Mouse (Mus musculus) urinary bladder, postnatal 10 days (tissue): ENCODE measurements around the gene Astn2.

Experiments
- DNase-seq: peaks from one replicate; pipeline ENCODE4 v3.0.0; 2022; ENCODE audit warnings: low spot score

Astn2 gene

GRCm38 (mm10) chr4:65402836-65403634 lies 1001.4 kb downstream of the Astn2 start:
- no peak for DNase-seq

- DNase-seq, result no peak
These were observed 1002.1 kb downstream of the Astn2 start for GRCm38 (mm10) chr4:65402286-65402685.

- DNase-seq, result no peak
These were observed 1005.0 kb downstream of the Astn2 start for GRCm38 (mm10) chr4:65399457-65399856.

- DNase-seq, result no peak
These were observed 1007.6 kb downstream of the Astn2 start for GRCm38 (mm10) chr4:65396806-65397205.

- no peak for DNase-seq
These were observed 1013.4 kb downstream of the Astn2 start for GRCm38 (mm10) chr4:65391001-65391400.

- DNase-seq, result no peak
These were observed 1021.3 kb downstream of the Astn2 start for GRCm38 (mm10) chr4:65383070-65383469.

GRCm38 (mm10) chr4:65379461-65379860 lies 1025.0 kb downstream of the Astn2 start:
- no peak for DNase-seq

- DNase-seq, result no peak
These were observed 1027.8 kb downstream of the Astn2 start for GRCm38 (mm10) chr4:65376571-65376970.

GRCm38 (mm10) chr4:65373841-65374240 lies 1030.6 kb downstream of the Astn2 start:
- DNase-seq, result no peak

- DNase-seq, result no peak
These were observed 1031.7 kb downstream of the Astn2 start for GRCm38 (mm10) chr4:65372731-65373130.

GRCm38 (mm10) chr4:65367135-65367534 lies 1037.3 kb downstream of the Astn2 start:
- no peak for DNase-seq

- DNase-seq, result no peak
These were observed 1049.8 kb downstream of the Astn2 start for GRCm38 (mm10) chr4:65354580-65354979.

- no peak for DNase-seq
These were observed 1053.9 kb downstream of the Astn2 start for GRCm38 (mm10) chr4:65350521-65350920.

GRCm38 (mm10) chr4:65341766-65342165 lies 1062.6 kb downstream of the Astn2 start:
- DNase-seq, result no peak

GRCm38 (mm10) chr4:65333718-65334117 lies 1070.7 kb downstream of the Astn2 start:
- no peak for DNase-seq
